Mouse (Mus musculus) bone marrow, adult 2 months (tissue): ENCODE measurements around the gene Pias4. TPM values are rescaled to one million over a fixed set of nuclear protein-coding genes. Genes with fewer than 3 reads are reported as not detected.

Experiments used
- H3K27ac ChIP-seq: fragments of 200-500 bp; 2 replicates; pipeline ENCODE4 v1.5.1; 2012; ENCODE audit warnings: low read depth, mild to moderate bottlenecking, control low read depth, inconsistent platforms, low read length; ENCODE audit not compliant: control insufficient read depth, poor library complexity, insufficient read depth
- H3K4me1 ChIP-seq: fragments of 200-500 bp; 2 replicates; pipeline ENCODE4 v1.6.1; 2011; ENCODE audit warnings: low read length; ENCODE audit not compliant: control insufficient read depth, insufficient read depth
- H3K4me3 ChIP-seq: fragments of 200-500 bp; replicated peaks from 2 replicates; pipeline ENCODE3; 2011; ENCODE audit warnings: mild to moderate bottlenecking, low read depth, low read length, control low read depth; ENCODE audit not compliant: control insufficient read depth
- CTCF ChIP-seq: fragments of 200-500 bp; IDR thresholded peaks from 2 replicates; pipeline ENCODE4 v1.5.1; 2011; ENCODE audit warnings: low read length, control low read depth; ENCODE audit not compliant: control insufficient read depth, insufficient read depth
- POLR2A ChIP-seq: fragments of 200-500 bp; IDR thresholded peaks from 2 replicates; pipeline ENCODE4 v1.6.1; 2011; ENCODE audit warnings: low read depth, mild to moderate bottlenecking, control low read depth, low read length, borderline replicate concordance; ENCODE audit not compliant: control insufficient read depth
- WGBS: fragments of 180-500 bp; shearing (Covaris S2); methylation state at CpG from one replicate; pipeline ENCODE4 v1.1.7; 2018; 5-methylcytosine and 5-hydroxymethylcytosine counted together
- polyA plus RNA-seq: library from polyadenylated mRNA; stranded (reverse); fragments of >200 nt; gene quantifications from 2 replicates; pipeline ENCODE4 v1.2.4, GENCODE M21; 2011; ENCODE audit warnings: low replicate concordance; ENCODE audit not compliant: missing spikeins, insufficient read depth, insufficient read length

The Pias4 gene
- polyA plus RNA-seq, 1 experiment: 29.0 TPM

DNA sequence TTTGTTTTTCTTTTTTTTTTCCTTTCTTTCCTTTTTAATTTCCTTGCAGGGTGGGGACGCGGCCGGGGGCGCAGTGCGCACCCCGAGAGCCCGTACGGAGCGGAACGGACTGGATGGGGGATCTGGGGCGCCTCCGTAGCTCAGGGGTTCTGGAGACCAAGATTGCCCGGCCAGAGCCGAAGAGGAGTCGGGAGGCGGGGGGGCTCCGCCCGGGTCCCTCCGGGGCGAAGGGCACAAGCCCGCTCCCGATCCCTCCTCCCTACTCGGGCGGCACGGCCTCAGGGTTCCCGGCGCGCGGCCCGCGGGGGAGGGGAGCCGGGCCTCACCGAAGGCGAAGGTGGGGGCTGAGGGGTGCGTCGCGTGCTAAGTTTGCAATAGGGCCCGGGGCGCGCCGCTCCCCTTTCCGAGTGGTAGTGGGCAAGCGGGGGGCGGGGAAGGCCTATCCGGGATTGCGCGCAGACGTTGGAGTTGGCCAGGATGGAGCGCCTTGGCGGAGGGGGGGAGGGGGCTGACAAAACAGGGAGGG lies 31.0 kb downstream of the Pias4 start:
- Histone ChIP-seq H3K4me1 (peaks cover 12% of the 10 kb centered on the region), H3K27ac (peak overlapping the region; percentile 99), H3K4me3 (peak overlapping the region; percentile 83)
- WGBS: 1% methylated on average over 49 of the region's 50 CpGs
- no peak for TF ChIP-seq POLR2A
- TF ChIP-seq CTCF: no peak

DNA sequence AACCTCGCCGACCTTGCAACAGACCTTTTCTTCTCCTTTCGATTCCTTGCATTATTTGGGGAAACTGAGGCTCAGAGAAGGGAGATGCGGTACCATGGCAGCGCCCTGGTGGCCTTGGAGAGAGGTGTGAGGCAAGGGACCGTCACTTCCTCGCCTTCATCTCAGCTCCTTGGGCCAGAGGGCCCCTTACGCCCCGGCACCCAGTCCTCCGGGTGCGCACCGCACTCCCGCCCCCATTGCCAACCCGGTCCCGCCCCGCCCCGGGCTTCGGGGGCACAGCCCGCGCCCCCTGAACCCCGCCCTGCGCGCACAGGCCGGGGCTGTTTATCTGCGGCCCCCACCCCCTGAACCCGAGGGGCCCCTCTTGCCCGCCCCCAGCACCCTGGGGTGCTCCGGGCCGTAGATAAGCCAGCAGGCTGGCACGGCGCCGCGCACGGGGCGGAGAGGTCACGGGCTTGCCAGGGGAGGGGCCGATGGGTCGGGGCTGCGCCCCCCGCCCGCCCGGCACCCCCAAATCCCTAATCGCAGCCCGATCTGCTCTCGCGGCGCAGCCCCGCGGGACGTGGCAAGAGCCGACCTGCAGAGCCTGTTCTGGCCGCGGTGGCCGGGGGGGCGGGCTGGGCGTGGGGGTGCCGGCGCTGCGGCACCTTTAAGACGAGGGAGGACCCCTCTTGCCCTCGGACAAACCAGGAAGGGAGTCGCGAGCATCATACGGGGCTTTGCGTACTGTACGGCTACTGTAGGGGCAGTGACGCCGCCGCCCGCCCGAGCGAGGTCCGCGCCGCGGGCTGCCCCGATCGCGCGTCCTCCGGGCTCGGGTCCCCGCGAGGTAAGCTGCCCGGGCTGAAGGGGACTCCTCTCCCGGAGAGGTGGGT lies 31.7 kb downstream of the Pias4 start:
- peak overlapping the region; percentile 99 for H3K27ac ChIP-seq
- TF ChIP-seq POLR2A: peak; percentile 87
- no peak; the same call in 1 of the 2 replicates for TF ChIP-seq CTCF
- peaks cover 9% of the 10 kb centered on the region for H3K4me1 ChIP-seq
- WGBS: under 1% methylated on average over 84 of the region's 86 CpGs
- H3K4me3 ChIP-seq: peak overlapping the region; percentile 83

DNA sequence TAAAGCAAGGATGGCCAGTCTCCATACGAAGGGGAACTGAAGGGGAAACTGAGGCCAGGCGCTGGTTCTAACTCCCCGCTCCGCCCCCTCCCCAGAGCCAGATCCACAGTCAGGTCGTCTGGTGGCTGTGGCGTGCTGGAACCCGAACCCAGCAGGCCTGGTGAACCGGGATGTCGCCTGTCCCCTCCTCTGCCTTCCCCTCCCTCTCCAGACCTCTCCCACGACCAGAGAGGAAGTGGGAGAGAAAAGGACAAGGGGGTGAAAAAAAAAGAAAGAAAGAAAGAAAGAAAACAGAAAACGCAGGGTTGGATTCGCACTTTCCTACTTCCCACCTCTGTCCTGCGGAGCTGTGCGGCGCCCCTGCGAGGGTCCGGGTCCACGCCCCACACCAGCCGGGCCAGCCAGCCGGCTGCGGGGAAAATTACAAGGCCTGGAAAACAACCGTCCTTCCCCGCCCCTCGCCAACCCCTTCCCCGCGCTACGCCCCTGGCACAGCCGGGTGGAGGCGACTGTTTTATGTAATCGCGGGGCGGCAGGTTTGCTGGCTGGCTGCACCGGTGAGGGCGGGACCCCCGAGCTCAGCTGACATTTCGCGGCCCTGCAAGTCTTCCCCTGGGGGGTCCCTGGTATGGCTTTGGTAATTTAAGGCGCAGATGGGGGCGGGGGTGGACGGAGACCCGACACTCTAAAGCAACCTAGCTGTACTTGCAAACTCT lies 32.6 kb downstream of the Pias4 start, which contains the start of gene Zbtb7a:
TSS of gene Zbtb7a (plus strand) at position 255 of the 716 bp plus-strand sequence.
- WGBS: 1% methylated on average over 41 of the region's 41 CpGs
- H3K4me1 ChIP-seq: peaks cover 9% of the 10 kb centered on the region
- peak within 1 kb of the TSS; percentile 99 for H3K27ac ChIP-seq
- peak within 1 kb of the TSS; percentile 83 for H3K4me3 ChIP-seq
- TF ChIP-seq POLR2A (peak; percentile 47; the same call in 1 of the 2 replicates), CTCF (no peak)

DNA sequence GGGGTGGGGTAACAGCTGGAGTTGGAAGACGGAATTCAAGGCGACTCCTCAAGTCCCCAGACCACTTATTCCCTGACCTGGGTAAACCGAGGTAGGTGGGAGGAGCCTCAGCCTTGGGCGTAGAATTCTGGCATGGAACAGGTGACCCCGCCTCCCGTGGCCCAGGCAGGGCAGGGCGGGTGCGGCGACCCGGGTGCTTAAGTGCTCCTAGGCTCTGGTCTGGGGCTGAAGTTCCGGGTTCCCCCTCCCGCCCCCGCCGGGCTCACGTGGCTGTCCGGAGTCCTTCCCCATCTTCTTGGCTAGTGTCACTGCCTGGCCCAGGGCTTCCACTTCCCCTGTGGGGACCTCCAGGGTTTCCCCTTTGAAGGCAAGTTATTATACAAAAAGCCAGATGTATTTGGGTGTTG lies 33.5 kb downstream of the Pias4 start:
- H3K4me1 ChIP-seq: peaks cover 7% of the 10 kb centered on the region
- under 1% methylated on average over 16 of the region's 16 CpGs for WGBS

DNA sequence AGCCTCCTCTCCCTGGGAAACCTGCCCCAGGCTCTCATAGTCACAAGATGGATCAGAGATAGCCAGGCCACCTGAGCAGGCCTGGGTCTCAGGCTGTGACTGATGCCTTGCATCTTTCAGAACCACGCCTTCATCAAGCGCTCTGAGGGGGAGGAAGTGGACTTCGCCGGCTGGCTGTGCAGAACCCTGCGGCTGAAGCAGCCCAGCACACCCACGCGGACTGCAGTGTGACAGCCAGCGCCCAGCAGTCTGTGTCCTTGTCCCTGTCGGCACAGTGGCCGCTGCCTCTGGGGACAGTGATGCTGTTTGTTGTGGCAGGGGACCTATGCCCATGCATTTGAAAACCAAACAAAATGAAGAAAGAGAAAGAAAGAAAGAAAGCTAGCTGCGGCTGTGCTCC lies 44.2 kb downstream of the Pias4 start:
- Histone ChIP-seq H3K4me3 (no peak overlapping the region), H3K27ac (no peak overlapping the region), H3K4me1 (peaks cover under 1% of the 10 kb centered on the region; the same call in 1 of the 2 replicates)
- 75% methylated on average over 11 of the region's 11 CpGs for WGBS
- TF ChIP-seq CTCF: no peak
- TF ChIP-seq POLR2A: no peak

More for the DNA sequence above, 33.5 kb downstream of the Pias4 start:
- Histone ChIP-seq H3K4me3 (peak overlapping the region; percentile 59), H3K27ac (peak overlapping the region; percentile 99)
- TF ChIP-seq CTCF (no peak), POLR2A (peak; percentile 72; the same call in 1 of the 2 replicates)

DNA sequence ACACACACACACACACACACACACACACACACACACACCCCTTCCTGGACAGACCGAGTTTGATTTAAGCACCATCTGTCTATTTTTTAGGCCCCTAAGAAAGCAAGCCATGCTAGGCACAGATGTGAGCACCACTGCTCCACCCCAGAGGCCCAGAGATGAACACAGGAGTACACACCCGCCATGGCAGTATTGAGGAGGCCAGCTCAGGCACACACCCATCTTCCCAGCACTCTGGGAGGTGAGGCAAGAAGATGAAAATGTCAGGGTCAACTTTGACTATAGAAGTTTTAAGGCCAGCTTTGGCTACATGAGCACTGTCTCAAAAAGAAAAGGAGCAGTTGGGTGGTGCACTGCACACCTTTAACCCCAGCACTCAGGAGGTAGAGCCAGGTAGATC lies 44.8 kb downstream of the Pias4 start:
- TF ChIP-seq POLR2A (no peak), CTCF (no peak)
- H3K4me1 ChIP-seq: no peaks in the 10 kb centered on the region; the same call in 1 of the 2 replicates
- H3K4me3 ChIP-seq: no peak overlapping the region
- WGBS: 74% methylated on average over 2 of the region's 2 CpGs
- H3K27ac ChIP-seq: no peak overlapping the region

DNA sequence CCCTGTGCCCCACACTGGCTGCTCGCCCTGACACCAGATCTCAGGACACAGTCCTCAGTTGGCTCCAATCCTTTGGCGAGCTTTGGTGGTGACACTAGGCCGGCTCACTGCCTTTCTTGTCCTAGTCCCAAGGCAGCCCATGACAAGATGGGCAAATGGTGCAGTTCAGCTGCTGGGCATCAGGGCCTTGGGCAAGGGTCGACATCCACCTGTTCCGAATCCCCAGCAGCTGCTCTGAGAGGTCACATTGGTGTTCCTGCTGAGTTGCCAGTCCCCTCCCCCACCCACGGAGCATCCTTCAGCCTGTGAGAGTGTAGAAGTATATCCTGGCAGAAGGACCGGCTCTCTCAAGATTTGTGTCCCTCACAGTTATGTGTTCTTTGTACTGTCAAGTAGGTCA lies 47.1 kb downstream of the Pias4 start:
- Histone ChIP-seq H3K27ac (no peak overlapping the region), H3K4me3 (no peak overlapping the region), H3K4me1 (no peaks in the 10 kb centered on the region)
- 90% methylated on average over 7 of the region's 7 CpGs for WGBS
- no peak for TF ChIP-seq POLR2A
- no peak for TF ChIP-seq CTCF

DNA sequence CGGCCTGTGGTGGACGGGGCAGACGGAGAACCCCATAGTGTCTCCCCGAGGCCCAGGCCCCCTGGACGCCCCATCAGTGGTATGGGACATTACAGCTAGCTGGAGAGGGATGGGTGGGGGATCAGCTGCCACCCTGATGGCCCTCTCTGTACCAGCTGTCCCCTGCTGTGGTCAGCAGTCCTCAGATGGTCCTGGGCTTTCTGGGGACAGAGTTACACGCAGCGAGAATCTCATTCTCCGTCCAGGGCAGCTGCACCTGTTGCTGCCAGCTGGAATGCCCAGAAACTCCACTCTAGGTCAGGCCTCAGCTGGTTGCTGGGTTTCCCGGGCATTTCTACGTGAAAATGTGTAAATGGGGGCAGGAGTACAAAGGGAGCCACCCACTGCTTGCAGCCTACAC lies 48.1 kb downstream of the Pias4 start:
- TF ChIP-seq CTCF (no peak), POLR2A (no peak)
- H3K4me3 ChIP-seq: no peak overlapping the region
- WGBS: 88% methylated on average over 10 of the region's 10 CpGs
- H3K4me1 ChIP-seq: no peaks in the 10 kb centered on the region
- no peak overlapping the region for H3K27ac ChIP-seq
